Mouse (Mus musculus) bone marrow macrophage, adult 2 months (primary cell): ENCODE data around the gene Tenm3. TPM values are rescaled to one million over a fixed set of nuclear protein-coding genes. Genes with fewer than 3 reads are reported as not detected.

Experiments
- H3K27ac ChIP-seq: 2 replicates; pipeline ENCODE4 v1.5.1; 2012; ENCODE audit warnings: low read depth, low read length; ENCODE audit not compliant: insufficient read depth
- H3K4me1 ChIP-seq: 2 replicates; pipeline ENCODE4 v1.6.1; 2012; ENCODE audit warnings: low read length; ENCODE audit not compliant: control insufficient read depth, insufficient read depth
- H3K4me3 ChIP-seq: 2 replicates; pipeline ENCODE4 v1.5.1; 2012; ENCODE audit warnings: mild to moderate bottlenecking, low read length, moderate library complexity; ENCODE audit not compliant: insufficient read depth
- CTCF ChIP-seq: IDR thresholded peaks from 2 replicates; pipeline ENCODE4 v1.5.1; 2012; ENCODE audit warnings: low read depth, mild to moderate bottlenecking, low read length, moderate library complexity
- POLR2A ChIP-seq: IDR thresholded peaks from 2 replicates; pipeline ENCODE4 v1.6.1; 2012; ENCODE audit warnings: mild to moderate bottlenecking, low read depth, low read length, borderline replicate concordance
- polyA plus RNA-seq: library from polyadenylated mRNA; stranded (reverse); fragments of >200 nt; gene quantifications from 2 replicates; pipeline ENCODE4 v1.2.4, GENCODE M21; 2012; ENCODE audit not compliant: missing spikeins, insufficient read depth, insufficient read length

Gene Tenm3
- polyA plus RNA-seq, 1 experiment, result not detected

DNA sequence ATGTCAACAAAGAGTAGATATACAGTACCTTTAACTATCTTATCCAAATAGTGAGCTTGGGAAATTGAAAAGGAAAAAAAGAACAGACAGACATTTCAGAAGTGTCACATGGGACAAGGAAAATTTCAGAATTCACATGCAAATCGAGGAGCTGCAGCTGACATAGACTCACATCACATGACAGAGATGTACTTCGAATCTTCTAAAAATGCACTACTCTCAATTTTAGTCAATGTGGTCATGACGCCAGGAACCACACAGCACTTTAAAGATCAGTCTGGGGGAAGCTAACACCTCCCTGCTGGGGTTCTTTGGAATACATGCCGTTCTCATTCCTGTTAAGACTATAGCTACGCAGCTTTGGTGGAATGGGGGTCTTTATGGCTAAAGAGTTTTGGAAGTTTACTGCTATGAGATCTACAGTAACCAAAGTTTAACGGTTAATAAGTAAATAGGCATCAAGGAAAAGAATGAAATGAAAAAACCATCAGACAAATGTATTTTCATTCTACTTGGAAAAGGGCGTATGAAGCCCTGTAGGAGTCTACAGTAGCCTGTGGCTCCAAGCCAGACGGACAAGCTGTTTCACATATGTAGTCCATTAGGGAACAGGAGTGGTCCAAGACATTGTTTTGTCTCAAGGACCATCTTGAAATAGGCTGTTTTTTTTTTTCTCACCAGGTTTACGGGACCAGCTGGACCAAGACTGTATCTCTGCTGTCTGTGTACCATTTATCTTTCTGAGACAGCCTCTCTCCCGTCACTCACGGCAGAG, 530.4 kb downstream of the Tenm3 start:
- H3K4me3 ChIP-seq, result no peak overlapping the region
- no peak overlapping the region for H3K27ac ChIP-seq
- no peaks in the 10 kb centered on the region for H3K4me1 ChIP-seq
- no peak for TF ChIP-seq POLR2A
- TF ChIP-seq CTCF, result no peak

DNA sequence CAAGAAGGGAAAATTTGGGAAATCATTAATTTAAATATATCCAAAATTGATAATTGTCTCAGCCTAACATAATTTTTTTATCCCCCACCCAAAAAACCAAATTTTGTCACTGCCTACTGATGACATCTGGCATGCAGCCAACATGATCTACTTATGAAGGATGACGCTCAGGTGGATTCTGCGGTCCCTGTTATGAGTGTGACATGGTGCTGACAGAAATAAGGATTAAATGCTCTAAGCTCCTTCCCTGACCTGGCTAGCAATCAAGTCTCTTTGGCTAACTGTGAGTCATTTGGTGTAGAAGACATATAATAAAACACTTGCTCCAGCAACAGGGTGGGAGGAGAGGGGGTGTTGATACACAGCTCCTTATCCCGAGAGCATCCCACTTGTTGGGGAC, 532.0 kb downstream of the Tenm3 start:
- Histone ChIP-seq H3K4me3 (no peak overlapping the region), H3K27ac (no peak overlapping the region), H3K4me1 (no peaks in the 10 kb centered on the region)
- TF ChIP-seq POLR2A (no peak), CTCF (no peak)

DNA sequence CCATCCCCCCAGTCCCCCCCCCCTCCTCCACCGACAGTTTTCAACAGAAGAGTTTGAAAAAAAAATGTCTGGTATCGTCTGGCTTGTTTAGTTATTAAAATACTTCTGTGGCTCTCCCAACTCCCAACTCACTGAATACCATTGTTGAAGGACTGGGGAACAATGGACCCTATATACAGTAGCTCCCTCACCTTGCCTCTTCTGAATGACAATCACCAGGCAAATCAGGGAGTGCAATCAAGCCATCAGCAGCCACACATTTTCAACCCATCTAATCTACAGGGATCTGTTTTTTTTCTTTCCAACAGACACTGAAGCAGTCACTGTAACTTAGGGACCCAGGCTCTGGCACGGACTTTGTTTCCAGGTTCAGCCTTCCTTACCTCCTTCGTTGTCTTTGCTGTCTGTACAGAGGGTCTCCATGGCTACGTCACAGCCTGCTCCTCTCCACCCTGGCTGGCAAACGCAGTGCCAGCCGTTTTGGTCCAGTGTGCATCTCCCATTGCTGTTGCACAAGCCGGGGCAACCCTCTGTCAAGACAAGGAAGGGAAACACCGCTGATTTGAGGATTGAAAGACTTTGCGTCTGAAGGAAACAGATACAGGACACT, 533.4 kb downstream of the Tenm3 start:
- TF ChIP-seq CTCF (no peak), POLR2A (no peak)
- Histone ChIP-seq H3K4me3 (no peak overlapping the region), H3K27ac (no peak overlapping the region), H3K4me1 (no peaks in the 10 kb centered on the region)

DNA sequence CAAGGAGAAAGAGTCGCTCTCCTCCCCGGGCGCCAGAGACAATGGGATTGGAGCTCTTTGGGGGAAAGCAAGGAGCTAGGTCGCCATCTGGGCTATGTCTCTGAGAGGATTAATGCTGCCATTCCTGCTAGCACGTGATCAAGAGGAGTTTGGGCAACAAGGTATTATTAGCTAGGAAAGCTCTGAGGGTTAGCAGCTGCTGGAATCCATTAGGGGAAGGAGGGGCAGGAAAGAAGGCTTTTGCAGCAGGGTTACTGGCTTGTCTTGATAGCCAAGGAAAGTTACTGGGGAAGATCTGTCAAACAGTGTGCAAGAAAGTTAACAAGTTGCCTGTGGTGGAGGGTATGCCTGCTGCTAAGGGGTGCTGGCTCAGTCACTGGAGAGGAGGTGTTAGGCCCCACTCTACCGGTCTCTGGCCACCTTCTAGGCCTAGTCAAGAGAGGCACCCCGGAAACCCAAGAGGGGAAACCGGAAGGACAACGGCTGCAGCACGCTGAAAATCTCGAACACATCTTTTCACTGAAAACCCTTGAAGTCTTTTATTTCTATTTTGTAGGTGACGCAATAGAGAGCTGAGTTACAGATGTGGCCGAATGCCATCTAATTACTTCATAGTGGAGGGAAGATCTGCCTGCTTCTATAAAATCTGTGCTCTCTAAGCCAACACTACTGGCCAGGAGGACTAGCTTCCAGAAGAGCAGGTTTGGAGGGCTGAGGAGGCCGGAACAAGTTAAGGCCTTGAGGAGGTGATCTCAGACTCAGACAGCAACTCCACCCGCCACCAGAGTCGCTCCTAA, 534.4 kb downstream of the Tenm3 start:
- H3K27ac ChIP-seq, result no peak overlapping the region
- TF ChIP-seq CTCF (no peak), POLR2A (no peak)
- no peaks in the 10 kb centered on the region for H3K4me1 ChIP-seq
- no peak overlapping the region for H3K4me3 ChIP-seq

DNA sequence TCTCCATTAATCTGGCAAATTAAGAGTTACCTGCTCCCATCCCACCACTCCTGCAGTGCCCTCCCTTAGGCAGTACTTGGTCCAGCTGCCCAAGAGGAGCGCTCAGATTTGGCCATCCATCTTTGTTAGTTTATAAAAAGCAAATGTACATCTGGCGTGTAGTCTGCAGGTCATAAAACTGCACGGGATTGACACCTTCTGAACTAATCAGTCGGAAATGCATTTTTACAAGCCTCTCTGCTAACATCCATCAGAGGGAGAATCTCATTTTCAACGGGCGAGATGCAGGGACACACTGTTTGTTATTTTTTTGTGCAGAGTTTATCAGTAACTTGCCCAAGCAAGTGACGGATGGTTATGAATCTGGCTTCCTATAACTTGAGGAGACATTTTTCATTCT, 539.5 kb downstream of the Tenm3 start:
- Histone ChIP-seq H3K27ac (no peak overlapping the region), H3K4me1 (no peaks in the 10 kb centered on the region), H3K4me3 (no peak overlapping the region)
- TF ChIP-seq CTCF, result no peak
- no peak for TF ChIP-seq POLR2A

DNA sequence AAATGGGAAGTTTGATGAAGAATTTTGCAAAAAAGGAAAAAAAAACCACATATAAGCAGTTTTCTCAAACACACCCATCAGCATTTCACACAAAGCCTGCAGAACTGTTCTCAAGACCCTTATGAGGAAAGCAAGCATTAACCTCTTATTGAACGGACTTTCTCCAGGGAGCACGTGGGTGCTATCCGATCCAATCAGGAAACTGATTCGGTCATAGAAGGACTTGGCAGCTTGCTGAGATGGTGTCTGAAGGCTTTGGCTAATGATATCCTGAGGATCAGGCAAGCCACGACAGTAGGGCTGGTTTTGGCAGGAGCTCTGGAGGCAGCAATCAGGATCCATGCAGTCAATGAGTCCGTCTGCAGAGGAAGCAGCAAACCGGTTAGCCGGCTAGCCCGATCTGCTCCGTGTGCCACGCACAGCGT, 543.1 kb downstream of the Tenm3 start:
- no peaks in the 10 kb centered on the region for H3K4me1 ChIP-seq
- no peak for TF ChIP-seq POLR2A

DNA sequence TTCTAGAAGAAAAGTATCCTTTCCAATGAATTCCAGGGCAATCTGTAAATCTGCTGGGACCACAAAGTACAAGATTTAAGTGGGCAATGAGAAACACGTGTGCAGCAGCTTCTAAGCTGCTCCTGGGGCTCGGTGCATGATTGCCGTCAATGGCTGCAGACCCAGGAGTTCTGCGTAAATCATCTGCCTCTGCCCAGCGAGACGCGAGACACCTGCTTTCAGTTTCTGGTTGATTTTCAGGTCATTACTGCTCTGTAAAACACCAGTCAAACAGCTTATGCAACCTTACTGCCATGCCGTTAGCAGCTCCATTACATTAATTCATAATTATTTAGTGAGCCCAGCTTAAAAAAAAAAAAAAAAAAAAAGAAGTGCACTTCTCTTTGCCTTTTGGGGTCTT, 543.7 kb downstream of the Tenm3 start:
- TF ChIP-seq POLR2A, result no peak
- TF ChIP-seq CTCF, result no peak
- Histone ChIP-seq H3K4me1 (no peaks in the 10 kb centered on the region), H3K27ac (no peak overlapping the region), H3K4me3 (no peak overlapping the region)

More for the DNA sequence above, 543.1 kb downstream of the Tenm3 start:
- no peak overlapping the region for H3K4me3 ChIP-seq
- H3K27ac ChIP-seq, result no peak overlapping the region

DNA sequence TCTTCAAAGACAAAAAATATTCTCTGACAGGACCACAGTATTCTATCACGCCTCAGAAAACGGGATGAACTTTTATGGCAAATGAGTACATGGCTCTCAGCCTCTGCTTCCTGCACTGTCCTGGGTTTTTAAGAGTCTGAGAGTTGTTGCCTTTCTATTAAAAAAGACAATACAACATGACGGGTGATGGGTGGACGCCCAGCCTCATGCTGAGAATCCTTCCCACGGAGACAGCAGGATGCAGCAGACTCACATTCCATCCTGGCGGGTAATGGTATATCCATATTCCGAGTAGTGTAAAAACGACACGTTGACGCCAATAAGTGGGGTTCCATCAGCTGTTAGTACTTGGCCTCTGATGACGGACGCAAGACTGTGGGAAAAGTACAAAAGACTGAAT, 544.4 kb downstream of the Tenm3 start:
- Histone ChIP-seq H3K4me3 (no peak overlapping the region), H3K27ac (no peak overlapping the region), H3K4me1 (no peaks in the 10 kb centered on the region)
- TF ChIP-seq POLR2A (no peak), CTCF (no peak)

DNA sequence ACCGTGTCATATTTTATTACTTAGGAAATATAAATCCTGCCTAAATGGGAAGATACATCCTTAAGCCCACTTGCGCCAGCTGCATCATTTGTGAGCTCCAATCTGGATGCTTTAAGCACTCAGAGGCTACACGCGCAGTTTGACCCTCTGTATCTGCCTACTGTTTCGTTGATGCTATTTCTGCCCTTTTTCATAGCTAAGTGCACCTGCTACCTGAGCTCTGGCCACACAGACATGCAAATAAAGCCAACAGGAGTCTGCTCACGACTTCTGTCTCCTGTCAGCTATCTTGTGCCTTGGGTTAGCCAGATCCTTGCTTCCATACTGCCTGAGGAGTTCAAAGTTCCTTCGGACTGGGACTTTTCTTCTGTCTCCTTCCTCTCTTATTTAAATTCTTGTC, 547.4 kb downstream of the Tenm3 start:
- no peaks in the 10 kb centered on the region for H3K4me1 ChIP-seq
- H3K4me3 ChIP-seq, result no peak overlapping the region
- no peak overlapping the region for H3K27ac ChIP-seq
- no peak for TF ChIP-seq POLR2A
- TF ChIP-seq CTCF, result no peak

DNA sequence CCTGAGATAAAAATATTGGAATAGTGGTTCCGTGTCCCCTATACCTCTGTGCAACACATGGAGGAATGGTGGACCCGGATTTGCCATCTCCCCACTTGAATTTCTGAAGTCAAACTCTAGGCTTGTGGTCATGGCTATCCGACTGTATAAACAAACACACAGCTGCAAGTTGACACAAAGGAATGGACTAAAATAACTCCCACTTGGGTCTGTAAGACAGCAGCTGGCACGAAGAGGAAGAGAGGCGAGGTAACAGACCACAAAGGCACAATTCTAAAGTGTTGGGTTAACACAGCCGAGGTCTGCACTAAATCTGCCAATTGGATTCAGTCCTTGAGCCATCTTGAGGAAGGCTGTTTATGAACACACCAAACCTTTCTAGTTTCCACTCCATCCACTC, 548.2 kb downstream of the Tenm3 start:
- no peaks in the 10 kb centered on the region for H3K4me1 ChIP-seq
- no peak overlapping the region for H3K4me3 ChIP-seq
- no peak overlapping the region for H3K27ac ChIP-seq
- TF ChIP-seq POLR2A (no peak), CTCF (no peak)
